Mouse (Mus musculus) limb, embryonic 15.5 days (tissue): ENCODE measurements around the gene 9030612E09Rik. TPM values are rescaled to one million over a fixed set of nuclear protein-coding genes. Genes with fewer than 3 reads are reported as not detected.

ENCODE experiments used
- ATAC-seq: fragments of 200-750 bp; cut with Nextera tagmentation; 2 replicates; pipeline ENCODE4 v1.8.0; 2017; ENCODE audit warnings: low read depth, moderate TSS enrichment; ENCODE audit not compliant: insufficient number of reproducible peaks, low FRiP score, low TSS enrichment
- H3K27ac ChIP-seq: fragments of 300-500 bp; sonication (generic); 2 replicates; pipeline ENCODE4 v1.5.1; 2015; ENCODE audit warnings: moderate library complexity, mild to moderate bottlenecking, inconsistent platforms
- H3K27me3 ChIP-seq: fragments of 300-500 bp; sonication (generic); 2 replicates; pipeline ENCODE4 v1.6.1; 2015; ENCODE audit warnings: inconsistent platforms
- H3K36me3 ChIP-seq: fragments of 300-500 bp; sonication (generic); 2 replicates; pipeline ENCODE4 v1.6.1; 2015; ENCODE audit warnings: inconsistent platforms
- H3K4me1 ChIP-seq: fragments of 300-500 bp; sonication (generic); 2 replicates; pipeline ENCODE4 v1.6.1; 2015; ENCODE audit warnings: inconsistent platforms
- H3K4me2 ChIP-seq: fragments of 300-500 bp; sonication (generic); 2 replicates; pipeline ENCODE4 v1.6.1; 2015; ENCODE audit warnings: mild to moderate bottlenecking, inconsistent platforms
- H3K4me3 ChIP-seq: fragments of 300-500 bp; sonication (generic); 2 replicates; pipeline ENCODE4 v1.5.1; 2015; ENCODE audit warnings: mild to moderate bottlenecking, inconsistent platforms
- H3K9ac ChIP-seq: fragments of 300-500 bp; sonication (generic); 2 replicates; pipeline ENCODE4 v1.6.1; 2015; ENCODE audit warnings: inconsistent platforms
- H3K9me3 ChIP-seq: fragments of 300-500 bp; sonication (generic); 2 replicates; pipeline ENCODE4 v1.6.1; 2016; ENCODE audit warnings: inconsistent platforms
- WGBS: fragments of 180-500 bp; shearing (Covaris S2); methylation state at CpG from one replicate; pipeline ENCODE4 v1.1.7; 2015; 5-methylcytosine and 5-hydroxymethylcytosine counted together
- polyA plus RNA-seq: library from polyadenylated mRNA; unstranded; fragments of >200 nt; fragmentation: Nextera tagmentation; extraction: Ambion mirVana; gene quantifications from 2 replicates; pipeline ENCODE4 v1.2.1, GENCODE M21; 2015

9030612E09Rik gene
- polyA plus RNA-seq, result 0.68 and 1.1 TPM in 2 replicates

- no peaks in the 10 kb centered on the region for H3K36me3 ChIP-seq
- WGBS, result under 1% methylated on average over 53 of the region's 91 CpGs
- peak within 1 kb of the TSS; percentile 72 for H3K9ac ChIP-seq
- peak within 1 kb of the TSS; percentile 89 for H3K4me2 ChIP-seq
- ATAC-seq, result peak; percentile 86
- H3K27me3 ChIP-seq, result peaks cover 23% of the 10 kb centered on the region; the same call in 1 of the 2 replicates
- H3K9me3 ChIP-seq, result no peaks in the 10 kb centered on the region
- peak within 1 kb of the TSS; percentile 87 for H3K27ac ChIP-seq
- H3K4me3 ChIP-seq, result peak within 1 kb of the TSS; percentile 87
- peaks cover 26% of the 10 kb centered on the region for H3K4me1 ChIP-seq
Measured at GRCm38 (mm10) chr10:43174326-43175155, at the start of gene 9030612E09Rik, which contains the start of gene Sobp. Gene 9030612E09Rik, plus strand, starts transcription at chr10:43174704. Gene Sobp, minus strand, starts transcription at chr10:43174530.

- ATAC-seq, result no peak
- Histone ChIP-seq H3K9me3 (no peaks in the 10 kb centered on the region), H3K4me2 (no peak overlapping the region), H3K9ac (no peak overlapping the region), H3K27me3 (no peaks in the 10 kb centered on the region), H3K4me3 (no peak overlapping the region), H3K36me3 (0 out of 2 replicates have a peak, but pooled peaks cover 8% of the 10 kb centered on the region), H3K4me1 (peaks cover 2% of the 10 kb centered on the region), H3K27ac (no peak overlapping the region)
- WGBS, result 70% methylated on average over 3 of the region's 3 CpGs
Measured at GRCm38 (mm10) chr10:43128750-43129149, 45.8 kb upstream of the 9030612E09Rik start.

- Histone ChIP-seq H3K4me1 (no peaks in the 10 kb centered on the region), H3K27ac (no peak overlapping the region), H3K4me2 (no peak overlapping the region), H3K27me3 (no peaks in the 10 kb centered on the region), H3K9me3 (no peaks in the 10 kb centered on the region; the same call in 1 of the 2 replicates), H3K9ac (no peak overlapping the region), H3K4me3 (no peak overlapping the region), H3K36me3 (peaks cover 5% of the 10 kb centered on the region; the same call in 1 of the 2 replicates)
- WGBS, result 80% methylated on average over 11 of the region's 11 CpGs
- ATAC-seq, result no peak
Measured at GRCm38 (mm10) chr10:43134027-43134426, 40.5 kb upstream of the 9030612E09Rik start.

- Histone ChIP-seq H3K27me3 (no peaks in the 10 kb centered on the region), H3K36me3 (no peaks in the 10 kb centered on the region), H3K4me2 (no peak overlapping the region), H3K4me1 (no peaks in the 10 kb centered on the region), H3K4me3 (no peak overlapping the region), H3K9me3 (no peaks in the 10 kb centered on the region), H3K9ac (no peak overlapping the region), H3K27ac (no peak overlapping the region)
- WGBS, result 86% methylated on average over 9 of the region's 9 CpGs
- no peak for ATAC-seq
Measured at GRCm38 (mm10) chr10:43143173-43143572, 31.3 kb upstream of the 9030612E09Rik start.

- Histone ChIP-seq H3K27me3 (no peaks in the 10 kb centered on the region), H3K4me2 (no peak overlapping the region), H3K36me3 (no peaks in the 10 kb centered on the region), H3K4me3 (no peak overlapping the region), H3K27ac (no peak overlapping the region), H3K9me3 (no peaks in the 10 kb centered on the region), H3K4me1 (no peaks in the 10 kb centered on the region), H3K9ac (no peak overlapping the region)
- ATAC-seq, result no peak
- 69% methylated on average over 11 of the region's 11 CpGs for WGBS
Measured at GRCm38 (mm10) chr10:43148456-43148855, 26.0 kb upstream of the 9030612E09Rik start.

GRCm38 (mm10) chr10:43152643-43153042 lies 21.9 kb upstream of the 9030612E09Rik start:
- H3K4me2 ChIP-seq, result no peak overlapping the region
- H3K27ac ChIP-seq, result no peak overlapping the region
- WGBS, result 78% methylated on average over 8 of the region's 8 CpGs
- no peak overlapping the region for H3K9ac ChIP-seq
- H3K27me3 ChIP-seq, result no peaks in the 10 kb centered on the region
- peaks cover 11% of the 10 kb centered on the region for H3K4me1 ChIP-seq
- no peak overlapping the region for H3K4me3 ChIP-seq
- no peaks in the 10 kb centered on the region for H3K9me3 ChIP-seq
- no peaks in the 10 kb centered on the region for H3K36me3 ChIP-seq
- ATAC-seq, result no peak

GRCm38 (mm10) chr10:43155046-43155560 lies 19.4 kb upstream of the 9030612E09Rik start:
- Histone ChIP-seq H3K9ac (no peak overlapping the region), H3K27ac (peak overlapping the region; percentile 63), H3K27me3 (no peaks in the 10 kb centered on the region), H3K4me2 (no peak overlapping the region), H3K9me3 (no peaks in the 10 kb centered on the region), H3K36me3 (no peaks in the 10 kb centered on the region), H3K4me3 (no peak overlapping the region), H3K4me1 (peaks cover 11% of the 10 kb centered on the region)
- ATAC-seq, result peak; percentile 75; the same call in 1 of the 2 replicates
- 25% methylated on average over 12 of the region's 12 CpGs for WGBS

- Histone ChIP-seq H3K27ac (no peak overlapping the region), H3K4me2 (no peak overlapping the region), H3K9me3 (no peaks in the 10 kb centered on the region), H3K4me3 (no peak overlapping the region), H3K9ac (no peak overlapping the region), H3K4me1 (peaks cover 8% of the 10 kb centered on the region), H3K27me3 (no peaks in the 10 kb centered on the region), H3K36me3 (no peaks in the 10 kb centered on the region)
- no peak for ATAC-seq
- 84% methylated on average over 5 of the region's 5 CpGs for WGBS
Measured at GRCm38 (mm10) chr10:43158917-43159316, 15.6 kb upstream of the 9030612E09Rik start.

- H3K9me3 ChIP-seq, result no peaks in the 10 kb centered on the region
- peaks cover 8% of the 10 kb centered on the region for H3K4me1 ChIP-seq
- H3K36me3 ChIP-seq, result no peaks in the 10 kb centered on the region
- no peak overlapping the region for H3K4me2 ChIP-seq
- ATAC-seq, result no peak
- WGBS, result 76% methylated on average over 5 of the region's 5 CpGs
- H3K27me3 ChIP-seq, result no peaks in the 10 kb centered on the region
- no peak overlapping the region for H3K27ac ChIP-seq
- H3K4me3 ChIP-seq, result no peak overlapping the region
- H3K9ac ChIP-seq, result no peak overlapping the region
Measured at GRCm38 (mm10) chr10:43159333-43159732, 15.2 kb upstream of the 9030612E09Rik start.

- H3K9ac ChIP-seq, result no peak overlapping the region
- no peak overlapping the region for H3K4me2 ChIP-seq
- H3K27me3 ChIP-seq, result no peaks in the 10 kb centered on the region
- no peak overlapping the region for H3K27ac ChIP-seq
- H3K4me3 ChIP-seq, result no peak overlapping the region
- no peaks in the 10 kb centered on the region for H3K9me3 ChIP-seq
- H3K36me3 ChIP-seq, result no peaks in the 10 kb centered on the region
- 75% methylated on average over 12 of the region's 12 CpGs for WGBS
- ATAC-seq, result no peak
- H3K4me1 ChIP-seq, result no peaks in the 10 kb centered on the region
Measured at GRCm38 (mm10) chr10:43162318-43162717, 12.2 kb upstream of the 9030612E09Rik start.

GRCm38 (mm10) chr10:43164406-43164805 lies 10.1 kb upstream of the 9030612E09Rik start:
- no peaks in the 10 kb centered on the region for H3K9me3 ChIP-seq
- no peak overlapping the region for H3K4me3 ChIP-seq
- H3K9ac ChIP-seq, result no peak overlapping the region
- no peak overlapping the region for H3K27ac ChIP-seq
- no peak for ATAC-seq
- H3K36me3 ChIP-seq, result no peaks in the 10 kb centered on the region
- H3K4me2 ChIP-seq, result no peak overlapping the region
- 91% methylated on average over 2 of the region's 2 CpGs for WGBS
- peaks cover 9% of the 10 kb centered on the region; the same call in 1 of the 2 replicates for H3K4me1 ChIP-seq
- no peaks in the 10 kb centered on the region for H3K27me3 ChIP-seq

GRCm38 (mm10) chr10:43166146-43166545 lies 8.4 kb upstream of the 9030612E09Rik start:
- ATAC-seq, result no peak
- 0 out of 2 replicates have a peak, but pooled peaks cover 3% of the 10 kb centered on the region for H3K27me3 ChIP-seq
- no peak overlapping the region for H3K27ac ChIP-seq
- WGBS, result 91% methylated on average over 1 of the region's 1 CpGs
- H3K36me3 ChIP-seq, result no peaks in the 10 kb centered on the region
- no peak overlapping the region for H3K4me2 ChIP-seq
- no peaks in the 10 kb centered on the region for H3K9me3 ChIP-seq
- H3K9ac ChIP-seq, result no peak overlapping the region
- no peak overlapping the region for H3K4me3 ChIP-seq
- H3K4me1 ChIP-seq, result peaks cover 17% of the 10 kb centered on the region
